10 mouse cellular contexts compared by ENCODE assay signal in genomic region chr12:5151859-5152258, GRCm38 (mm10).
A peak's percentile ranks its signal among the peaks of the same experiment; 100 is the strongest.
DNase-seq lines count a peak whose midpoint lies in the region; ATAC-seq lines count a peak whose summit lies in the region.
"Had no signal": no experiment of that assay in that cellular context is flagged by ENCODE, and none has a peak within 500 bp of the region (broad histone marks: within the 10 kb centered on the region; RNA-seq: fewer than 3 reads in every experiment).

No protein-coding gene starts in this region.

- no peak for ATAC-seq in hindbrain, embryonic 12.5 days (ENCODE audit: low FRiP score)

- no peak overlapping the region for H3K4me2 ChIP-seq in hindbrain, embryonic 12.5 days (replicated peaks)
- H3K4me2 ChIP-seq: embryonic facial prominence, embryonic 13.5 days had no signal

- H3K27me3 ChIP-seq in hindbrain, embryonic 10.5 days (ENCODE audit: insufficient read depth, poor library complexity, severe bottlenecking) = no peaks in the 10 kb centered on the region
- H3K27me3 ChIP-seq in hindbrain, embryonic 12.5 days = no peaks in the 10 kb centered on the region
- H3K27me3 ChIP-seq in limb, embryonic 10.5 days (ENCODE audit: low read depth, poor library complexity, severe bottlenecking) = no peaks in the 10 kb centered on the region
- H3K27me3 ChIP-seq: embryonic facial prominence, embryonic 13.5 days had no signal

- DNase-seq in hindbrain, embryonic 10.5 days (ENCODE audit: low spot score) = peak; percentile 44
- DNase-seq in thymus, postnatal 4 days = peak; percentile 46
- no peak for DNase-seq in thymus, postnatal 36 days
- peak; percentile 73 for DNase-seq in limb, embryonic 10.5 days (ENCODE audit: low spot score)
- DNase-seq in frontal cortex, adult 2 months (ENCODE audit: extremely low spot score in 1 of 2, low spot score in 1 of 2) = no peak
- no peak for DNase-seq in gastrocnemius, postnatal 4 days (ENCODE audit: low spot score in 2 of 2)
- no peak for DNase-seq in adrenal gland, adult 2 months
- DNase-seq: kidney, adult 2 months had no signal

- H3K27ac ChIP-seq in hindbrain, embryonic 10.5 days = no peak overlapping the region
- H3K27ac ChIP-seq in hindbrain, embryonic 12.5 days = no peak overlapping the region
- H3K27ac ChIP-seq in limb, embryonic 10.5 days = peak overlapping the region; percentile 58; the same call in 1 of the 2 replicates
- H3K27ac ChIP-seq: embryonic facial prominence, embryonic 13.5 days had no signal

- H3K4me3 ChIP-seq in hindbrain, embryonic 10.5 days = no peak overlapping the region
- H3K4me3 ChIP-seq in hindbrain, embryonic 12.5 days = no peak overlapping the region
- no peak overlapping the region for H3K4me3 ChIP-seq in limb, embryonic 10.5 days
- H3K4me3 ChIP-seq: embryonic facial prominence, embryonic 13.5 days had no signal

- H3K9me3 ChIP-seq in hindbrain, embryonic 10.5 days = no peaks in the 10 kb centered on the region
- no peaks in the 10 kb centered on the region for H3K9me3 ChIP-seq in hindbrain, embryonic 12.5 days (replicated peaks)
- no peaks in the 10 kb centered on the region for H3K9me3 ChIP-seq in limb, embryonic 10.5 days (replicated peaks)
- H3K9me3 ChIP-seq: embryonic facial prominence, embryonic 13.5 days had no signal

- no peaks in the 10 kb centered on the region for H3K36me3 ChIP-seq in hindbrain, embryonic 10.5 days
- 0 out of 2 replicates have a peak, but pooled peaks cover 5% of the 10 kb centered on the region for H3K36me3 ChIP-seq in hindbrain, embryonic 12.5 days
- H3K36me3 ChIP-seq in limb, embryonic 10.5 days = no peaks in the 10 kb centered on the region
- H3K36me3 ChIP-seq: embryonic facial prominence, embryonic 13.5 days had no signal

- 15% methylated on average over 10 of the region's 10 CpGs for WGBS in hindbrain, embryonic 10.5 days
- WGBS in hindbrain, embryonic 12.5 days = 18% methylated on average over 10 of the region's 10 CpGs
- 19% methylated on average over 10 of the region's 10 CpGs for WGBS in limb, embryonic 10.5 days

- H3K4me1 ChIP-seq in hindbrain, embryonic 10.5 days (replicated peaks) = peaks cover 15% of the 10 kb centered on the region
- peaks cover 8% of the 10 kb centered on the region; the same call in 1 of the 2 replicates for H3K4me1 ChIP-seq in hindbrain, embryonic 12.5 days
- H3K4me1 ChIP-seq in limb, embryonic 10.5 days = peaks cover 31% of the 10 kb centered on the region

- no peak overlapping the region for H3K9ac ChIP-seq in hindbrain, embryonic 12.5 days
- H3K9ac ChIP-seq: embryonic facial prominence, embryonic 13.5 days had no signal

Comparison
In these comparisons a context has a peak if more than half of its experiments do, and no peak if none do; other contexts are left out.
1. DNase-seq: peak in hindbrain, embryonic 10.5 days (single experiment), thymus, postnatal 4 days (single experiment) and limb, embryonic 10.5 days (single experiment); none in thymus, postnatal 36 days (0 of 2), frontal cortex, adult 2 months (0 of 2), gastrocnemius, postnatal 4 days (0 of 2) and adrenal gland, adult 2 months (single experiment).